Mouse (Mus musculus) frontal cortex, postnatal 25 days (tissue): Measurements from ENCODE around the gene Afap1l2.

Experiments used
- DNase-seq, 2 experiments: peaks; one replicate each; pipeline ENCODE4 v3.0.0; 2022; ENCODE audit warnings: low spot score in 2 of 2

Afap1l2 gene

GRCm38 (mm10) chr19:57007291-57007690 lies 737 bp downstream of the Afap1l2 start:
- peak in 1 of 2 experiments; percentile 18 for DNase-seq

DNA sequence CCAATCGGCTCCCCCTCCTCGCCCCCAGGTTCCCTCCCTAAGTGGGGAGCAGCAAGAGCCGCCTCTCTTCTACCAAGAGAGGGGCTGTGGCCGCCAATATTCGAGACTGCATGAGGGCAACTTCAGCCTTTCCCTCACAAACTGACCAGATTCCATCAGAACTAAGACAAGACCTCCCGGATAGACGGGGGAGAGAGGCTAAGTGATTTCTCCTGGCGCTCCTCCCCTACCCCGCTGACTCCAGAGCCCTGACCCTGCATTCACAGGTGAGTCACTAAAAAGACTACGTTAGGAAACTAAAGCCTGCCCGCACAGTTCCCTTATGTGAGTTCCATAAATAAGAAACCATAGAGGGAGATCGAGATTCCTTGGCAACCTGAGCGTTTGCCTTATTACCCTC lies 1.2 kb downstream of the Afap1l2 start:
- DNase-seq: no peak

GRCm38 (mm10) chr19:57005062-57005461 lies 3.0 kb downstream of the Afap1l2 start:
- no peak for DNase-seq

DNA sequence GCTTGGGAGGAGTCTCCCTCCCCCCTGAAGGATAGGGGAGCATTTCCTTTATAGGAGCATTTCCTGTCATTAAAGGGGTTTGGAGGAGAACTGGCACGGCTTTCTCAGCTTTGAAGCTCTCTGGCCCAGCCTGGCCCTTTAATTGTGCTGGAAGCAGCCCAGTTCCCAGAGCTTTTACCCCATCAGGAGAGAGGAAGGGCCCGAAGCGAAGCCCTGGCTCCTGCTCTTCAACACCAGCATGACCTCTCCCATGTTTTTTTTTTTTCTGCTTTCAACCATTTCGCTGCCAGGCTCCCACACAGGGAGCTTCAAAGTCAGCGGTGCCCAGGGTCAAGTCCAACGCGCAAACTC lies 4.6 kb downstream of the Afap1l2 start:
- no peak for DNase-seq

DNA sequence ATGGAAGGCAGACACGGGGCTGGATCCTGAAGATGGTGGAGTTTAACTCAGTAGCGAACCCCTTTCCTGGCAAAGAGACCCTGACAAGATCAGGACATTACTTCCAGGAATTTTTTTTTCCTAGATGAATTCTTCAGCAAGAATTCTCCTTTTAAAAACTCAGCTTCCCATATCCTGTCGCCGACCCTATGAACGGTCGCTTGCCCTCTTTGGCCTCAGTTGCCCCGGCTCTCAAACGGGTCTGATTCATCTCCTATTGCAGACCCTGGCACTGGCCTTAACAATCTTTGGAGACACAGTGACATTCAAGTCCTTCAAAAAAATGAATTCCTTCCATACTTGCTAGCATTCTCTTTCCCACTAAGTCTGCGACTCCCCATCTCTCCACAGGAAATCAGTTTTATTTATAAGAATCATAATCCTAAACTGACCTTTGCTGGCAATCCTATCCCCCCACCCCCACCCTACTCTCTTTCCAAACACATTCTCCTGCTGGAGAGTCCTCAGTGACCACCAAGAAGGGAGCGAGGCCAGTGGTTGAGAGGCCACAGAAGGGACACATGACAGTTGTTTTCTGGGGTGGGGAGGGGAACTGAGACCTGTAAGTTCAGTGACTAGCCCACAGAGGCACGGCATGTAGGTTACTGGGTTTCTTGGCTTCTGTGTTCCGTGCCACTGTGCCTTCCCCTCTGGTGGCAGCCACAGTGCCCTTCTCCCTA lies 5.1 kb downstream of the Afap1l2 start:
- DNase-seq: no peak

- no peak for DNase-seq
These were observed 6.1 kb downstream of the Afap1l2 start for GRCm38 (mm10) chr19:57001926-57002325.

DNA sequence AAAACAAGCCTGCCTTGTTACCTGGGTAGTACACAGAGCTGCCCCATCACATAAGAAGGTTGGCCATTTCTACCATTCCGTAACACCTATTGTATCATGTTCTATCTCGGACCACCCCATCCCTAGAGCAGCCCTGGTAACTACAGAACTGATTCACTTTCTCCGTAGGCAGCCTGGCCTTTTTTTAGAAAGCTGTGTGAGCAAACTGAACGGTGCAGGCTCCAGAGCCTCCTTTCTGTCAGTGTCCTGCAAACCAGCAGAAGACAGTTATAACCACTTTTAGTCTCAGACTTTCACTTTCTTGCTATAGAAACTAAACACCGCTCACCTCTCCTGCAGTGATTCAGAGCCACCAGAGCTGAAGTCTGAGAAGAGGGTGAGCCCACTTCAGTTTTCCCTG lies 7.4 kb downstream of the Afap1l2 start:
- DNase-seq: no peak

GRCm38 (mm10) chr19:56999781-57000180 lies 8.2 kb downstream of the Afap1l2 start:
- no peak for DNase-seq

DNA sequence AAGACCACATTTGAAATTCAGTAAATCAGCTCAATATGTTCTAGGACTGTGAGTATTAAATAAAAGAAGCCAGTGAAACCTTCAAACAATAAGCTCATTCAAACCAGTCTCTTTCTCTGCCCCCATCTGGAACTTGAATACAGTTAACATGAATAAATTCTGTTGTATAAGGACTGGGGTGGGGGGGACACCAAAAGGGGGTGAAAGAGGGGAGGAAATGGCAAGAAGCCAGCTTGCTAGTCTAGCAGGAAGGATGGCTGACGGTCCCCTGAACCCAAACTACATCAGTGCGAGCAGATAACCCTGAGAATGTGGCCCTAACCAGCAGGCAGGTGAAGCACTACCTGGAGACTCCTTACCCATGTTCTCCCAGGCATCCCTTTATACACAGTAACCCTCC lies 9.1 kb downstream of the Afap1l2 start:
- no peak for DNase-seq

DNA sequence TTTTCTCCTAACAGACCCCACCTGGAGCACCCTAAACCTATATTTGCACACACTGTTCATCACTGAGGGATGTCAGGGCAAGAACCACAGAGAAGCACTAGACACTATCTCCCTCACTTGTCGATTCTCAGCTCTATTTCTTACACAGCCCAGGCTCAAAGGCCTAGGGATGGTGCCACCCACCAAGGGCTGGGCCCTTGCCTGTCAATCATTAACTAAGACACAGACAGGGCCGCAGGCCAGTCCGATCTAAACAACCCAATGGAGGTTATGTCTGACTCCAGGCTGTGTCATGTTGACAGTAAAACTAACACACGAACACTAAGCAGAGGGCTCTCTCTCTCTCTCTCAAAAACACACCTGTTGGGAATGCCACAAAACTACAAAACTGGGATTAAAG lies 9.7 kb downstream of the Afap1l2 start:
- no peak for DNase-seq

GRCm38 (mm10) chr19:56997164-56997599 lies 10.8 kb downstream of the Afap1l2 start:
- no peak for DNase-seq

- no peak for DNase-seq
These were observed 12.6 kb downstream of the Afap1l2 start for GRCm38 (mm10) chr19:56995441-56995840.

DNA sequence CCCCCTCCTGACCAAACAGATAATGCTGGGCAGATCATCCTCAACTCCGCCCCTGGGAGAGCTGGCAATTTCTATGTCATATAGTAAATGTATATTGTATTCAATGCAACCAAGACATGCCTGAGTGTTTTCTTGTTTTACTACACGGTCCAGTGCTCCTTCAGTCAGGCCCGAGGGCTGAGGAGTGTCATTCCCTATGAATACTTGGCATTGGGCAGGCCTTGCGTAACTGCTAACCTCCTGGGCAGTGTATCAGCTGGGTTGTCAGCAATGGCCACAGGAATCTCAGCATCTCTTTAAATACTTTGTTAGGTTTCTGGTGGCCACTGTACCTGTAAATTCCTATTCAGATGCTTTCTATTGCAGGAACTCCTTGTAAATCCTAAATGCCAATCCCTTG lies 13.4 kb downstream of the Afap1l2 start:
- DNase-seq: no peak

DNA sequence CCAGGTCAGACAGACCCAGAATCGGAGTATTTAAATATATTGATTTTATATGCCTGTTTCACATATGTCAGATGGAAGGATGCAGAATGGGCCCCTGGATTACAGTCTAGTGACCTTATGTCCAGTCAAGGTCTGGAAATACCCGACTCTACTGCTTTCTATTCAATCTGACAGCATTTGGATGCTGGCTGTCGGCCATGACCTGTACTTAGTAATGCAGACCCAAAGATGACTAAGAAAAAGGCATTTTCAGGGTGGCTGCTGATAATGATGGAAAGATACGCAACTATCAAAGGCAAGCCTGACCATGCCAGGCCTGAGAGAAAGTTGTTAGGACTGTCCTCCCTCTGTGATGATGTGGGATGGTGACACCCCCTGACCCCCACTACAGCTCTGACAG lies 14.3 kb downstream of the Afap1l2 start:
- no peak for DNase-seq

GRCm38 (mm10) chr19:56992978-56993545 lies 15.0 kb downstream of the Afap1l2 start:
- DNase-seq: no peak

DNA sequence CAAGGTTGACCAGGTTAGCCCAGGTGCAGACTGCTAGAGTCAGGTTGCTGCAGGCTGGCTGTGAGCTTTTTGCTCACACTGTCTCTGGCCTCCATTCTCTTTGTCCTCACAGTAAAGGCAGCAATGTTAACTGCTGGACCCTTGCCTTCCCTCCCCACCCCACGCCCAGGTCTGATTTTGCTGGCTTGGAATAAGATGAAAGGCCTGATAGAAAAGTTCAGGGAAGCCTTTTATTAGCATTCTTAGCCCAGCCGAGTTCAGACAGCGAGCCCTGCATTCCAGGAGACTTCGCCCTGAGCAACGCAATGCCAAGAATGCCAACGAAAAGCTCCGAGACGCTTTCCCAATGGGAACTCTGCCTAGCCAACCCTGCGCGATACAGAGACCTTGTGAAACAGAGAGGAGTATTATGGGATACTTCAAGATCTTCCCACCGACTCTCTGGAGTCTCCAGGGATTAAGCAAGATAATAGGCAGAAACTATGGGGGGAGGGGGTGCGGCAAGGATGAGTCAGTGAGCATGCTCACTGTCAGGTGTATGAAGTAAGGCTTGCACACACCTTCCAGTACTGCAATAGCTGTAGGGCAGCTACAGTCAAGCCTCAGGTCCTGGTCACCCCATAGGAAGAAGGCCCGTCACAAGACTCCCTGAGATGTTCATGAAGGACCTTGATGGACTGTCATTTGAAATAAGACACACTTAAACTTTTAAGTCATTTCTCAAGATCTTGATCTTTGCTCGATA lies 17.5 kb downstream of the Afap1l2 start:
- DNase-seq: no peak

DNA sequence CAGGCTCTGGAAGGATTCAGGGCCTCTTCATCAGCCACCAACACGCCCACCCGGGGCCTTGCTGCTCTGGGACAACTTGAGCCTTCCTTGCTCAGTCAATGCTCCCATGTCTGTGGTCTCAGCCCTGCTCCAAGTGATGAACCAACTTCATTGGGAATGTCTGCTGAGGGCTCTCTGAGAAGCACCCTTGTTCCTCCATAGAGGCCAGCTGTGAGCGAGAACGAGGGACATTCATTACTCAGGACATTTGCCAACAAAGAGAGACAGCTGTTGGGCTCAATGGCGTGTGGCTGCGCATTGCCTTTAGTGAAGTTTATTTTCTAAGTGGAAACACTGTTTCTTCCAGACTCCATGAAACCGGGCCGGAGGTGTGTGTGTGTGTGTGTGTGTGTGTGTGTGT lies 18.9 kb downstream of the Afap1l2 start:
- no peak for DNase-seq

DNA sequence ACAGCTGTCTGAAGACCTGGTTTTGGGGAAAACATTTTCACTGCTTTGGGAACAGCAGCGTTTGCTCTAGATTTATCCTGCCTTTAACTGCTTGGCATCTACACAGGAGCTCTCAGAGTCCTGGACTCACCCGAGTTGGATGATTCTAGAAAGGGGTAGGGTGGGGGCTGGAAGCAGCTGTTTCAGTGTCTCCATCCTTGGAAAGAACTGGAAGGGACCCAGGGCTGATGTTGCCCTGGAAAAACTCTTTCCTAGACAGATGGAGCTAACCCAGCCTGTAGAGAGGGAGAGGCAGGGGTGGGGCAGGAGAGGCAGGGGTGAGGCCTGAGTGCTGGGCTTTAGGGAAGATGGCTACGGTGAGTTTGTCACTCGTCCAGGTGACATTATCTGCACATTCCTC lies 23.8 kb downstream of the Afap1l2 start:
- DNase-seq: no peak

GRCm38 (mm10) chr19:56983757-56984156 lies 24.3 kb downstream of the Afap1l2 start:
- DNase-seq: no peak

- DNase-seq: no peak
These were observed 26.3 kb downstream of the Afap1l2 start for GRCm38 (mm10) chr19:56981760-56982159.

GRCm38 (mm10) chr19:56980803-56981202 lies 27.2 kb downstream of the Afap1l2 start:
- DNase-seq: no peak

DNA sequence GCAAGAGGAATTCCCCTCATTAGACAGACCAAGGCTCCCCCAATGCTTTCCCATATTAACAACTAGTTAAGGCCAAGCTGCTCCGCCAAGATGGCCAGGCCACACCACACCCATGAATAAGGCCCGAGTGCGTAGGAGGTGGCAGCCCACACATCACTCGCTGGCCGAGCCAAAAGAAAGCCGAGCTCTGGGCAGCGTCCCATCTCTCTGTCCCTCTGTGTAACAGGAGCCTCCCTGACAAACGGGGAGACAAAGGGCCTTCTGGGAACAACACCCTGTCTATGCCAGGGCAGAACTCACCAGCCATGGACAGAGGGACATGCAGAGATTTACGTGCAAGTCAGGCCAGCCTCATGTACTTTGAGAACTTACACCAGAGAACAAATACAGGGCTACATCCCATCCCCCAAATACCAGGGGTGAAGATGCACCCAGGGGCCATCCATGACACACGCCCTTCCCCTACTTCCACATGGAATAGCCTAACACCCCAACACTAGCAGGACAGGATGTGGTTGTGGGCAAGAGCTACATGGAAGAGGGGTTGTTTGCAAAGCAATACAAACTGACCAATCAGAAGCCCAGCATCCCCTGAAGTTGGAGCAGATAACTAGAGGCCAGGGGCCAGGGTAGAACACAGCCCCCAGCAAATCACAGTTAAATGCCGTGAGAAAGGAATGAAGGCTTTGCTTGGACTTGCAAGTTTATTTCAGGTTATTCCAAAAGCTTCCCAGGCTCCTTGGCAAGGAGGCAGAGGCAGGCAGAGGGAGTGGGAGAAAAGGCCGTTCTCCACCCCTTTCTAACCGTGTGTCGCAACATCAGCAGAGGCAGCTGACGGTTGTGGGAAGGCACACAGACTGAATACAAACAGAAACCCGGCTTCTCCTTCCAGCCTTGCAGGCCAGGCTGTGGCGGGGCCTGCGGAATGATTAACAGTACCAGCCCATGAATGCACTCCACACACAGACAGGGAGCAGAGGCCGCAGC lies 30.8 kb downstream of the Afap1l2 start:
- DNase-seq: no peak
